Mouse (Mus musculus) thymus, adult 2 months (tissue): ENCODE measurements around the gene Ccdc9b. TPM values are rescaled to one million over a fixed set of nuclear protein-coding genes. Genes with fewer than 3 reads are reported as not detected.

Source experiments
- DNase-seq: peaks from one replicate; pipeline ENCODE4 v3.0.0; 2021
- H3K27ac ChIP-seq: fragments of 200-500 bp; 2 replicates; pipeline ENCODE4 v1.5.1; 2012; ENCODE audit warnings: low read length, control low read depth; ENCODE audit not compliant: control insufficient read depth, insufficient read depth
- H3K27me3 ChIP-seq: fragments of 200-500 bp; 2 replicates; pipeline ENCODE4 v1.6.1; 2012; ENCODE audit warnings: mild to moderate bottlenecking, low read length, moderate library complexity, mixed read lengths; ENCODE audit not compliant: control insufficient read depth, insufficient read depth
- H3K36me3 ChIP-seq: fragments of 200-500 bp; 2 replicates; pipeline ENCODE4 v1.6.1; 2012; ENCODE audit warnings: mild to moderate bottlenecking, low read length, moderate library complexity; ENCODE audit not compliant: control insufficient read depth, insufficient read depth
- H3K4me1 ChIP-seq: fragments of 200-500 bp; replicated peaks from 2 replicates; pipeline ENCODE4 v1.6.1; 2012; ENCODE audit warnings: low read length; ENCODE audit not compliant: control insufficient read depth, insufficient read depth
- H3K4me3 ChIP-seq: fragments of 200-500 bp; 2 replicates; pipeline ENCODE4 v1.5.1; 2012; ENCODE audit warnings: mild to moderate bottlenecking, low read length, control low read depth, moderate library complexity; ENCODE audit not compliant: control insufficient read depth, insufficient read depth
- CTCF ChIP-seq: fragments of 200-500 bp; IDR thresholded peaks from 2 replicates; pipeline ENCODE4 v1.5.1; 2012; ENCODE audit warnings: mild to moderate bottlenecking, control low read depth, low read length, moderate library complexity, borderline replicate concordance; ENCODE audit not compliant: control insufficient read depth, poor library complexity, insufficient read depth; ENCODE audit errors: extremely low read depth
- POLR2A ChIP-seq: fragments of 200-500 bp; IDR thresholded peaks from 2 replicates; pipeline ENCODE4 v1.6.1; 2012; ENCODE audit warnings: mild to moderate bottlenecking, low read length, control low read depth, moderate library complexity; ENCODE audit not compliant: control insufficient read depth, poor library complexity, insufficient read depth; ENCODE audit errors: extremely low read depth
- WGBS: fragments of 180-500 bp; shearing (Covaris S2); methylation state at CpG from one replicate; pipeline ENCODE4 v1.1.7; 2018; 5-methylcytosine and 5-hydroxymethylcytosine counted together
- polyA plus RNA-seq: library from polyadenylated mRNA; depleted of rRNA; stranded (reverse); fragments of >200 nt; gene quantifications from 2 replicates; pipeline ENCODE4 v1.2.3, GENCODE M21; 2012

Ccdc9b gene
- polyA plus RNA-seq, 1 experiment: 1.8 TPM

DNA sequence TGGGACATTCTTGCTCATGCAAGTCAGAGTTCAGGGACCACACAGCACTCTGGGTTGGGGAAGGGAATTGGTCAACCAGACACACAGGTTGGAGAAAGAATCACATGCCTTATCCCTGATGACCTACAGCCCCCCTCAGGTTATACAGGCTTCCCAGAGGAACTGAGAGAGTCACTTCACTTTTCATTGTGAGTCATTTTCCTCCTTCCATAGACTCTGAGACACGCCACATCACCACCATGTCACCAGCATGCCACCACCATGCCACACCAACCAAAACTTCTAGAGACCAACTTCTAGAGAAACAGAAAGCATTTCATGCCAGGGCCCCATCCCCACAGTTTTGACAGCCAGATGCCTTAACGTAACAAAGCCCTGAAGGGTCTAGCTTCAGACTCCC, 35.6 kb downstream of the Ccdc9b start:
- no peak for DNase-seq

GRCm38 (mm10) chr2:118725511-118725910, 37.0 kb downstream of the Ccdc9b start:
- Histone ChIP-seq H3K27me3 (no peaks in the 10 kb centered on the region), H3K27ac (no peak overlapping the region), H3K36me3 (no peaks in the 10 kb centered on the region), H3K4me1 (peaks cover 37% of the 10 kb centered on the region), H3K4me3 (no peak overlapping the region)
- DNase-seq: no peak
- WGBS: 96% methylated on average over 4 of the region's 4 CpGs
- TF ChIP-seq CTCF (no peak), POLR2A (no peak)

More for the DNA sequence above, 35.6 kb downstream of the Ccdc9b start:
- no peaks in the 10 kb centered on the region for H3K27me3 ChIP-seq
- no peaks in the 10 kb centered on the region for H3K36me3 ChIP-seq
- no peak overlapping the region for H3K4me3 ChIP-seq
- TF ChIP-seq POLR2A (no peak), CTCF (no peak)
- 93% methylated on average over 2 of the region's 2 CpGs for WGBS
- no peak overlapping the region for H3K27ac ChIP-seq
- peaks cover 42% of the 10 kb centered on the region for H3K4me1 ChIP-seq

DNA sequence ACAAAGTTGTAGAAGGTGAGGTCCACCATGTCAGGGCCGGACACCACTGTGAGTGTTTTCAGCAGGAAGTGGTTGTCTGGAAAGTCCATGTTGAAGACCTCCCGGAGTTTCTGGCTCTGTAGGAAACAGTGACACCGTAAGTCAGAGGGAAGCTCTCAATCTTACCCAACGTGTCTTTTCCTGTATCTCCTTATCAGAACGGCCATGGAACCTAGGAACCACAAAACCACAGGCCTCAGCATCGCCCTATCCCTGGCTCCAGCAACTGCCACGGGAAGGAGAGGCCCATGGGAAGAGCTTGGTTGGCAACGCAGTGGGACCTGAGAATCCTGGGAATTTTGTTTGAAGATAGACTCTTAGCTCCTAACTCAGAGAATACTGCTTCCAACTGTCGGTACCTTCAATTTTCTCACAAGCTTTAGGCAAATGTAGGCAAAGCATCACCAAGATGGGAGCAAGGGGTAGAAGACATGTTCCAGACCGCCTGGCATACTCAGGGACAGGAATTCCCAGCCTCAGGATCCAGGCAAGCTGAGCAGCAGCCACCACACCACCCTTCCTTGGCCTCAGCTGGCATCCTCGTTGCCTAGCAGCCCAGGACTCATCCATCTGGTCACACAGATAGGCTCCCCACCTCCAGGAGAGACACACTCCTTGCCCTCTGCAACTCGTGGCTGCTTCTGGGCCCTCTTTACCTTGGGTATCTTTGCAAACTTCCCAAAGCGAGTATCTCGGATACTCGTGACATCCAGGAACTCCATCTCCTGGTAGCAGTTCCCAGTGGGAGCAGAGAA, 38.6 kb downstream of the Ccdc9b start:
- Histone ChIP-seq H3K36me3 (peaks cover 5% of the 10 kb centered on the region), H3K27ac (no peak overlapping the region), H3K27me3 (no peaks in the 10 kb centered on the region), H3K4me1 (peaks cover 23% of the 10 kb centered on the region), H3K4me3 (no peak overlapping the region)
- no peak for DNase-seq
- WGBS: 74% methylated on average over 15 of the region's 15 CpGs
- TF ChIP-seq POLR2A (no peak), CTCF (no peak)

GRCm38 (mm10) chr2:118716677-118717076, 45.8 kb downstream of the Ccdc9b start:
- no peak for DNase-seq
- peaks cover 19% of the 10 kb centered on the region for H3K36me3 ChIP-seq
- H3K27me3 ChIP-seq: no peaks in the 10 kb centered on the region
- H3K4me3 ChIP-seq: no peak overlapping the region
- no peak for TF ChIP-seq POLR2A
- TF ChIP-seq CTCF: no peak
- WGBS: 98% methylated on average over 5 of the region's 5 CpGs
- peaks cover 2% of the 10 kb centered on the region; the same call in 1 of the 2 replicates for H3K4me1 ChIP-seq
- H3K27ac ChIP-seq: no peak overlapping the region

DNA sequence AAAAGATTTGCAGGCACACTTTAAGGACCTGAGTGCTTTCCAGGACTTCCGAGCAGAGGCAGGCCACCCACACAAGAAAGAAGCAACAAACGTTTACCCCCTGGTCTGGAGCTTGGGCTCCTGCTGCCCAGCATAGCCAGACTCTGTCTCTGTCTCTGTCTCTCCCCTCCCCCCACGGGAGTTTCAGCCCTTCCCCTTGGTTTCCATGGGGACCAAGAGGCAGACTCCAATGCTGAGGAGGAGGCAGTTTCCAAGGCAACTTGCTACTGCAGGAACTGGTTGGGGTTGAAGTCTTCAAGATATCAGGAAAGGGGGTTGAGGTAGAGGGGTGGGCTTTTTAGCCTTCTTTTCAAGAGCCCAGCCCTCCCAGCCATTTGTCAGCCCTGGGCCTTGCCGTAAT, 48.2 kb downstream of the Ccdc9b start:
- H3K36me3 ChIP-seq: peaks cover 17% of the 10 kb centered on the region
- peaks cover 14% of the 10 kb centered on the region for H3K4me1 ChIP-seq

DNA sequence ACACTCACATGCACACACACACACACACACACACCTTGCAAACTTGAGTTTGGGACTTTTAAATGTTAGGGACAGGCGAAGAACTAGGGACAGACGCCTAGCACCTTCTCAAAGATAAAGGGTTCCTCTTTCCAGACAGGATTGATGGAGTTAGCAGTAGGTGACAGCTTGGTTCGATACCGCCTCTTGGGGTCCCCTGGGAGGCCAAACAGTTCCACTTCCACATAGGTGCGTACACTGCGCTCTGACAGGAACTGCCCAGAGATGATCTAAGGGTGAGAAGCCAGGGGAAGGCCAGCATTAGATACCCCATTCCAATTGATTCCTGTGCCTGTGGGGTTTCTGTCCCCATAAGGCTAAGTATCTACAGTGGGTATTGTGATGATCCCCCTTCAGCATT, 48.8 kb downstream of the Ccdc9b start:
- peaks cover 12% of the 10 kb centered on the region for H3K36me3 ChIP-seq
- H3K27me3 ChIP-seq: no peaks in the 10 kb centered on the region
- TF ChIP-seq CTCF (no peak), POLR2A (no peak)
- WGBS: 95% methylated on average over 6 of the region's 6 CpGs
- DNase-seq: no peak
- no peak overlapping the region for H3K27ac ChIP-seq
- peaks cover 14% of the 10 kb centered on the region for H3K4me1 ChIP-seq
- H3K4me3 ChIP-seq: no peak overlapping the region

More for the DNA sequence above, 48.2 kb downstream of the Ccdc9b start:
- no peak for DNase-seq
- no peak for TF ChIP-seq POLR2A
- 80% methylated on average over 4 of the region's 4 CpGs for WGBS
- H3K27ac ChIP-seq: no peak overlapping the region
- no peaks in the 10 kb centered on the region for H3K27me3 ChIP-seq
- no peak overlapping the region for H3K4me3 ChIP-seq
